Mouse (Mus musculus) stomach, embryonic 16.5 days (tissue): ENCODE results near the gene Cog1. TPM values are rescaled to one million over a fixed set of nuclear protein-coding genes. Genes with fewer than 3 reads are reported as not detected.

Experiments used
- ATAC-seq: fragments of 200-750 bp; cut with Nextera tagmentation; 2 replicates; pipeline ENCODE4 v1.8.0; 2017; ENCODE audit warnings: moderate number of reproducible peaks, moderate TSS enrichment; ENCODE audit not compliant: insufficient read depth, low FRiP score
- H3K27ac ChIP-seq: fragments of 300-500 bp; sonication (generic); 2 replicates; pipeline ENCODE4 v1.5.1; 2014; ENCODE audit warnings: low read length
- H3K27me3 ChIP-seq: fragments of 300-500 bp; sonication (generic); 2 replicates; pipeline ENCODE4 v1.6.1; 2014; ENCODE audit warnings: low read length, control low read depth, mixed read lengths; ENCODE audit not compliant: control insufficient read depth, insufficient read depth
- H3K36me3 ChIP-seq: fragments of 300-500 bp; sonication (generic); 2 replicates; pipeline ENCODE4 v1.6.1; 2014; ENCODE audit warnings: low read length; ENCODE audit not compliant: control insufficient read depth, insufficient read depth
- H3K4me1 ChIP-seq: fragments of 300-500 bp; sonication (generic); 2 replicates; pipeline ENCODE4 v1.6.1; 2014; ENCODE audit warnings: low read length, control low read depth, mixed read lengths; ENCODE audit not compliant: control insufficient read depth, insufficient read depth
- H3K4me2 ChIP-seq: fragments of 300-500 bp; sonication (generic); 2 replicates; pipeline ENCODE4 v1.6.1; 2014; ENCODE audit warnings: low read depth, low read length, mixed read lengths
- H3K4me3 ChIP-seq: fragments of 300-500 bp; sonication (generic); replicated peaks from 2 replicates; pipeline ENCODE4 v1.5.1; 2014; ENCODE audit warnings: mild to moderate bottlenecking, low read length
- H3K9ac ChIP-seq: fragments of 300-500 bp; sonication (generic); 2 replicates; pipeline ENCODE4 v1.6.1; 2014; ENCODE audit warnings: low read length
- H3K9me3 ChIP-seq: fragments of 300-500 bp; sonication (generic); replicated peaks from 2 replicates; pipeline ENCODE4 v1.6.1; 2016; ENCODE audit warnings: low read length, control low read depth; ENCODE audit not compliant: control insufficient read depth
- WGBS: fragments of 180-500 bp; shearing (Covaris S2); extraction: QIAGEN DNeasy Blood & Tissue Kit; methylation state at CpG from one replicate; pipeline ENCODE4 v1.1.7; 2014; 5-methylcytosine and 5-hydroxymethylcytosine counted together
- polyA plus RNA-seq: library from polyadenylated mRNA; unstranded; fragments of >200 nt; fragmentation: Nextera tagmentation; extraction: Ambion mirVana; gene quantifications from 2 replicates; pipeline ENCODE4 v1.2.1, GENCODE M21; 2015

The Cog1 gene
- polyA plus RNA-seq, 1 experiment from 2014 or later: 17.3 TPM

DNA sequence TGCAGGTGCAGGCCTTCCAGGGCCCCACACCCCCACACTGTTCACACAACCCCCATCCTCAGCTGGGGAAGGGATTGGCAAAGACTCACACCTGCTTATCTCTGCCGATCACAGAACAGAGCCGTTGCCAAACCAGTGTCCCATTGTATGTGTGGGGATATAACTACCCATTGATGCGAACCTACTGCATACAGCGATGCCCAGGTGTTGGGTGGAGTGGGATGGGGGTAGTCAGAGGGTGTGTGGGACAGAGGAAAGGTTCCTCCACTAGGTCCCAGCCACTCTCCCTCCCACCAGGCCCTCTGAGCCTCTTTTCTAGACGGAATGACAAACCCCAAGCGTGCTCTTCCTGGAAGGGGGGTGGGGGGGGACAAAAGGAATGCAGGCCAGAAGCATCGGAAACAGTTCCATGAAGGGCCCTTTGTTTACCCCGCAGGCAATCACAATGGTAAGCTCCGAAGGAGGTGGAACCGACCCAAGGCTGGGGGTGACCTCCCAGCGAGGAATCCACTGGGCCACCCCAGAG, 60.8 kb downstream of the Cog1 start, which contains the start of gene Cpsf4l:
TSS of gene Cpsf4l (minus strand) at position 287 of the 526 bp plus-strand sequence.
- WGBS: 15% methylated on average over 11 of the region's 11 CpGs
- no peak within 1 kb of the TSS for H3K4me3 ChIP-seq
- peak within 1 kb of the TSS; percentile 64 for H3K9ac ChIP-seq
- no peaks in the 10 kb centered on the region for H3K27me3 ChIP-seq
- H3K36me3 ChIP-seq: no peaks in the 10 kb centered on the region
- H3K9me3 ChIP-seq: no peaks in the 10 kb centered on the region
- H3K4me2 ChIP-seq: no peak within 1 kb of the TSS
- peak; percentile 16; the same call in 1 of the 2 replicates for ATAC-seq
- peaks cover 22% of the 10 kb centered on the region for H3K4me1 ChIP-seq
- H3K27ac ChIP-seq: peak within 1 kb of the TSS; percentile 78

DNA sequence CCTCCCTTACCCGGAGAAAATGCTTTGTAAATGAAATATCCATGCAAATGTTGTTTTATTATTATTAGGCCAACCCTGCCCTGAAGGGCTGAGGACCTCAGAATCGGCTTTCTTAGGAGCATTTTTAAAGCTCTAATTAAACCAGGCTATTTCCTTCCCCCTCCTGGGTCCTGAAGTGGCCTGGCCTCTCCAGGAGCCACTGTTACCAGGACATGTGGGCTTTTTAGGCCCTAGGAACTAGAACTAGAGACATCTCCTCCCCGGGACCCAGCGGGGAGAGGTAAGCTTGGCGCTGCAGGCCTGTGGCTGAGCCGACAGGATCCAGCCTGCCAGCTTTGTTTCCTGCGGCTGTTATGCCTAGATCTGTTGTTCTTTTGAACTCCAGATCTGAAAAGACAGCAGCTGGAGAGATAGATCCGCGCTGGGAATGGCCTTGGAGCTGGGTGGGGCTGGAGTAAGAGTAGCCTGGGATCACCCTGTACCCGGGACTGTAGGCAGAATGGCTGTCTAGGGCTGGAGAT, 61.3 kb downstream of the Cog1 start:
- no peaks in the 10 kb centered on the region for H3K36me3 ChIP-seq
- peak overlapping the region; percentile 64 for H3K9ac ChIP-seq
- no peaks in the 10 kb centered on the region for H3K9me3 ChIP-seq
- H3K4me1 ChIP-seq: peaks cover 22% of the 10 kb centered on the region
- WGBS: 13% methylated on average over 10 of the region's 10 CpGs
- 0 out of 2 replicates have a peak, but pooled peaks have one; percentile 7 for ATAC-seq
- no peaks in the 10 kb centered on the region for H3K27me3 ChIP-seq
- H3K4me3 ChIP-seq: no peak overlapping the region
- H3K27ac ChIP-seq: peak overlapping the region; percentile 78
- no peak overlapping the region for H3K4me2 ChIP-seq

DNA sequence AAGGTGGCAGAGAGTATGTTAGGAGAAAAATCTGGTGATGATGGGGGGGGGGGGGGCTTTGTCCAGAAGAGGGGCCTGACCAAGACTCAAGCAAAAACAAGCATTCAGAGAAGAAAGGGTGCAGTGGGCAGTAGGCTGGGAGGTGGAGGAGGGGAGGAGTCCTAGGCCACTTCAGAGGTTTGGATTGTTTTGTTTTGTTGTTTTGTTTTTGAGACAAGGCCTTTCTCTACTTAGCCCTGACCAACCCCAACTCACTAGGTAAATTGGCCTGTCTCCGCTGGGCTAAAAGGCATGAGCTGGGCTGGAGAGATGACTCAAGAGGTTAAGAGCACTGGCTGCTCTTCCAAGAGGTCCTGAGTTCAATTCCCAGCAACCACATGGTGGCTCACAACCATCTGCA, 62.1 kb downstream of the Cog1 start:
- no peak for ATAC-seq
- H3K27ac ChIP-seq: no peak overlapping the region
- peaks cover 22% of the 10 kb centered on the region for H3K4me1 ChIP-seq
- no peak overlapping the region for H3K4me2 ChIP-seq
- 79% methylated on average over 1 of the region's 1 CpGs for WGBS
- H3K4me3 ChIP-seq: no peak overlapping the region
- no peaks in the 10 kb centered on the region for H3K36me3 ChIP-seq
- no peaks in the 10 kb centered on the region for H3K27me3 ChIP-seq
- H3K9ac ChIP-seq: no peak overlapping the region
- no peaks in the 10 kb centered on the region for H3K9me3 ChIP-seq

DNA sequence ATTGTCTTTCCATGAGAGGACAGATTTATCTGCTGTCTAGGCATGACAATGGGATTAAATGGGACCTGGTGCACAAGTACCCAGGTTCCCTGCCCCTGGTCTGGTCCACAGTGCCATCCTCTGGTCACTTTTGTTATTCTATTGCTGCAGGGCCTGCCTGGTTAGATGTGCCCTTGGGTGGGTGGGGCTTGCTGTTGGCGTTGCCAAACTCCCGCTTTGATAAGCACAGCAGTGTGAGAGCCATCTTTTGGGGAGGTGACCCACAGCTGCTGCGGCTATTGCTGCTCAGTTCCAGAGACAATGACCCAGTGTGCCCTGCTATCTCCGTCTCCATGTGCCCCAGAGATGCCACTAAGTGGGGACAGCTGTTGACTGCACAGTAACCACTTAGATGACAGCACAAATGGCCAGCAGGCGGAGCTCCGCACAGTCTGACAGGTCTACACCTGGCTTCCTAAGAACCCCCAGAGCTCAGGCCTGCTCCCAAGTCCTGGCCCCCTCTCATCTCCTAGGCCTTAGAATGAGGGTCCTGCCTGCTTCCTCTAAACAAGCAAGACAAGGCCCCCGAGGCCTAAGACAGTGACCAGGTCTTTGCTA, 66.2 kb downstream of the Cog1 start:
- no peak for ATAC-seq
- Histone ChIP-seq H3K4me1 (peaks cover 5% of the 10 kb centered on the region), H3K4me2 (no peak overlapping the region), H3K36me3 (no peaks in the 10 kb centered on the region), H3K9ac (no peak overlapping the region), H3K4me3 (no peak overlapping the region), H3K27ac (no peak overlapping the region), H3K9me3 (no peaks in the 10 kb centered on the region), H3K27me3 (no peaks in the 10 kb centered on the region)
- 65% methylated on average over 7 of the region's 7 CpGs for WGBS

DNA sequence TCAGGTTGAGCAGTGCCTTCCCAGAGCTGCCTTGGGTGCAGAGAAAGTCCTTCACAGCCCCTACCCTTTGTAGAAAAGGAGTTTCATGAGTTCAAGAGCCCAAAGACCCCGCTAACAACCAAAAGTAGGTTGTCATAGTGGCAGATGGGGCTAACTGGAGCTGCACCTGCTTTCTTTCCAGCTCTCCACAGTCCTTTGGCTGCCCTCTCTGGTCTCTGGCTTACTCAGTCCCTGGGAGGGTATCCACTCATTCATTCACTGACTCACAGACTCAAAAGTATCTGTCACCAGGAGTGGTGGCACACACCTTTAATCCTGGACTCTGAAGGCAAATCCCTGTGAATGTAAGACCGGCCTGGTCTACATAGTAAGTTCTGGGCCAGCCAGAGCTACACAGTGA, 67.2 kb downstream of the Cog1 start:
- Histone ChIP-seq H3K4me3 (no peak overlapping the region), H3K36me3 (no peaks in the 10 kb centered on the region), H3K27me3 (no peaks in the 10 kb centered on the region), H3K27ac (no peak overlapping the region), H3K4me1 (no peaks in the 10 kb centered on the region), H3K9me3 (no peaks in the 10 kb centered on the region), H3K9ac (no peak overlapping the region), H3K4me2 (no peak overlapping the region)
- 96% methylated on average over 2 of the region's 2 CpGs for WGBS
- ATAC-seq: no peak

Other genes with a start within 250 kb of the Cog1 start
- 1.6 and 2.3 TPM in 2 replicates for gene Sstr2, start 29.8 kb upstream of the Cog1 start, polyA plus RNA-seq
- 47.9 and 50.3 TPM in 2 replicates for gene Slc39a11, start 910 bp downstream of the Cog1 start, polyA plus RNA-seq
- gene Fam104a, start 35.0 kb downstream of the Cog1 start, polyA plus RNA-seq: 36.2 and 41.2 TPM in 2 replicates
- gene D11Wsu47e, start 35.2 kb downstream of the Cog1 start, polyA plus RNA-seq: 13.9 and 17.1 TPM in 2 replicates
- 0.18 and 0.41 TPM in 2 replicates for gene Cpsf4l, start 60.8 kb downstream of the Cog1 start, polyA plus RNA-seq
- gene Cdc42ep4, start 102.7 kb downstream of the Cog1 start, polyA plus RNA-seq: 59.7 and 62.0 TPM in 2 replicates